Mouse (Mus musculus) heart, adult 2 months (tissue): ENCODE data around the gene Smg5.
"Not testable (repeated sequence)": the region's sequence is repeated elsewhere in the genome, so short reads cannot be mapped to it uniquely, and the experiment has no call there.

ENCODE experiments used
- CTCF ChIP-seq: fragments of 200-600 bp; IDR thresholded peaks from 2 replicates; pipeline ENCODE4 v1.8.1; 2022; ENCODE audit warnings: antibody characterized with exemption, mild to moderate bottlenecking, moderate library complexity
- POLR2A ChIP-seq: fragments of 200-500 bp; IDR thresholded peaks from 2 replicates; pipeline ENCODE4 v1.6.1; 2011; ENCODE audit warnings: mild to moderate bottlenecking, low read depth, low read length, control low read depth; ENCODE audit not compliant: insufficient read depth

GRCm38 (mm10) chr3:88378599-88378998 lies 42.5 kb downstream of the Smg5 start, which contains the start of gene Bglap2:
- TF ChIP-seq POLR2A, CTCF: not testable (repeated sequence)
